Mouse (Mus musculus): Measurements from ENCODE around the gene Gm49321. TPM values are rescaled to one million over a fixed set of nuclear protein-coding genes. Genes with fewer than 3 reads are reported as not detected.
A peak's percentile ranks its signal among the peaks of the same experiment; 100 is the strongest.

Gene Gm49321
- polyA plus RNA-seq, 1 experiment from 2014 or later = 5.7 TPM

- TF ChIP-seq EP300 (optimal IDR thresholded peaks at IDR 0.05) = no peak
- TF ChIP-seq CTCF (IDR thresholded peaks at IDR 0.05; ENCODE audit: low read depth) = no peak
- ATAC-seq (ENCODE audit: low FRiP score, low TSS enrichment) (no peak), DNase-seq (ENCODE audit: low spot score) (no peak)
- no peak overlapping the region for H3K9ac ChIP-seq (ENCODE audit: low read length)
- 89% methylated on average over 9 of the region's 9 CpGs for WGBS
- no peak overlapping the region for H3K4me3 ChIP-seq (ENCODE audit: low read depth, low read length)
- no peaks in the 10 kb centered on the region for H3K36me3 ChIP-seq (ENCODE audit: control insufficient read depth, insufficient read depth, low read length)
- no peaks in the 10 kb centered on the region for H3K27me3 ChIP-seq (ENCODE audit: control insufficient read depth, insufficient read depth, low read length)
- H3K4me1 ChIP-seq (replicated peaks; ENCODE audit: control insufficient read depth, insufficient read depth) = no peaks in the 10 kb centered on the region
- no peaks in the 10 kb centered on the region for H3K9me3 ChIP-seq (ENCODE audit: control insufficient read depth, low read length)
- no peak overlapping the region for H3K27ac ChIP-seq (replicated peaks)
- H3K4me2 ChIP-seq (replicated peaks; ENCODE audit: low read depth) = no peak overlapping the region
These were observed 65.0 kb downstream of the Gm49321 start for GRCm38 (mm10) chr12:74002449-74002848.

GRCm38 (mm10) chr12:74009448-74009911 is 72.0 kb downstream of the Gm49321 start:
- no peaks in the 10 kb centered on the region for H3K27me3 ChIP-seq (ENCODE audit: control insufficient read depth, insufficient read depth, low read length)
- H3K9me3 ChIP-seq (ENCODE audit: control insufficient read depth, low read length) = no peaks in the 10 kb centered on the region
- TF ChIP-seq EP300 (optimal IDR thresholded peaks at IDR 0.05) (no peak), CTCF (IDR thresholded peaks at IDR 0.05; ENCODE audit: low read depth) (peak; percentile 88)
- H3K27ac ChIP-seq (replicated peaks) = no peak overlapping the region
- 20% methylated on average over 8 of the region's 8 CpGs for WGBS
- H3K4me3 ChIP-seq (ENCODE audit: low read depth, low read length) = no peak overlapping the region
- no peaks in the 10 kb centered on the region for H3K4me1 ChIP-seq (replicated peaks; ENCODE audit: control insufficient read depth, insufficient read depth)
- H3K36me3 ChIP-seq (ENCODE audit: control insufficient read depth, insufficient read depth, low read length) = no peaks in the 10 kb centered on the region
- no peak overlapping the region for H3K9ac ChIP-seq (ENCODE audit: low read length)
- DNase-seq (ENCODE audit: low spot score) = peak; percentile 50
- H3K4me2 ChIP-seq (replicated peaks; ENCODE audit: low read depth) = no peak overlapping the region
- peak; percentile 53 for ATAC-seq (ENCODE audit: low FRiP score, low TSS enrichment)

GRCm38 (mm10) chr12:74013739-74014138 is 76.3 kb downstream of the Gm49321 start:
- 1% methylated on average over 6 of the region's 6 CpGs for WGBS
- ATAC-seq (ENCODE audit: low FRiP score, low TSS enrichment) = 0 out of 2 replicates have a peak, but pooled peaks have one; percentile 65
- Histone ChIP-seq H3K9ac (ENCODE audit: low read length) (no peak overlapping the region), H3K9me3 (ENCODE audit: control insufficient read depth, low read length) (no peaks in the 10 kb centered on the region), H3K36me3 (ENCODE audit: control insufficient read depth, insufficient read depth, low read length) (no peaks in the 10 kb centered on the region), H3K27me3 (ENCODE audit: control insufficient read depth, insufficient read depth, low read length) (no peaks in the 10 kb centered on the region), H3K27ac (replicated peaks) (no peak overlapping the region), H3K4me1 (replicated peaks; ENCODE audit: control insufficient read depth, insufficient read depth) (no peaks in the 10 kb centered on the region), H3K4me2 (replicated peaks; ENCODE audit: low read depth) (peak overlapping the region; percentile 39; the same call in 1 of the 2 replicates), H3K4me3 (ENCODE audit: low read depth, low read length) (no peak overlapping the region)
- DNase-seq (ENCODE audit: low spot score) = peak; percentile 83
- TF ChIP-seq CTCF (IDR thresholded peaks at IDR 0.05; ENCODE audit: low read depth) (peak; percentile 98), EP300 (optimal IDR thresholded peaks at IDR 0.05) (no peak)

GRCm38 (mm10) chr12:74014739-74015270 is 77.4 kb downstream of the Gm49321 start:
- no peak overlapping the region for H3K4me3 ChIP-seq (ENCODE audit: low read depth, low read length)
- no peak overlapping the region for H3K4me2 ChIP-seq (replicated peaks; ENCODE audit: low read depth)
- TF ChIP-seq CTCF (IDR thresholded peaks at IDR 0.05; ENCODE audit: low read depth) (peak; percentile 60), EP300 (optimal IDR thresholded peaks at IDR 0.05) (no peak)
- no peaks in the 10 kb centered on the region for H3K36me3 ChIP-seq (ENCODE audit: control insufficient read depth, insufficient read depth, low read length)
- ATAC-seq (ENCODE audit: low FRiP score, low TSS enrichment) (no peak), DNase-seq (ENCODE audit: low spot score) (no peak)
- H3K4me1 ChIP-seq (replicated peaks; ENCODE audit: control insufficient read depth, insufficient read depth) = no peaks in the 10 kb centered on the region
- H3K27me3 ChIP-seq (ENCODE audit: control insufficient read depth, insufficient read depth, low read length) = no peaks in the 10 kb centered on the region
- 58% methylated on average over 7 of the region's 7 CpGs for WGBS
- H3K9me3 ChIP-seq (ENCODE audit: control insufficient read depth, low read length) = no peaks in the 10 kb centered on the region
- no peak overlapping the region for H3K9ac ChIP-seq (ENCODE audit: low read length)
- no peak overlapping the region for H3K27ac ChIP-seq (replicated peaks)

- TF ChIP-seq CTCF (IDR thresholded peaks at IDR 0.05; ENCODE audit: low read depth) = no peak
- WGBS = 71% methylated on average over 5 of the region's 5 CpGs
- no peaks in the 10 kb centered on the region for H3K9me3 ChIP-seq (ENCODE audit: control insufficient read depth, low read length)
- no peak for DNase-seq (ENCODE audit: low spot score)
- H3K4me3 ChIP-seq (ENCODE audit: low read depth, low read length) = no peak overlapping the region
- no peak overlapping the region for H3K9ac ChIP-seq (ENCODE audit: low read length)
- ATAC-seq (ENCODE audit: low FRiP score, low TSS enrichment) = no peak
- no peaks in the 10 kb centered on the region for H3K36me3 ChIP-seq (ENCODE audit: control insufficient read depth, insufficient read depth, low read length)
- no peaks in the 10 kb centered on the region for H3K27me3 ChIP-seq (ENCODE audit: control insufficient read depth, insufficient read depth, low read length)
- H3K27ac ChIP-seq (replicated peaks) = no peak overlapping the region
- H3K4me2 ChIP-seq (replicated peaks; ENCODE audit: low read depth) = no peak overlapping the region
- H3K4me1 ChIP-seq (replicated peaks; ENCODE audit: control insufficient read depth, insufficient read depth) = no peaks in the 10 kb centered on the region
These were observed 78.0 kb downstream of the Gm49321 start for GRCm38 (mm10) chr12:74015491-74015890.

Other genes with a start within 250 kb of the Gm49321 start
- 30.0 and 30.4 TPM in 2 replicates for gene Hif1a, start 36.3 kb upstream of the Gm49321 start, polyA plus RNA-seq (2015; fragmentation: Nextera tagmentation; extraction: Ambion mirVana)
- gene Snapc1, start 26.8 kb downstream of the Gm49321 start, polyA plus RNA-seq (2015; fragmentation: Nextera tagmentation; extraction: Ambion mirVana) = 8.9 and 9.4 TPM in 2 replicates
- gene Syt16, start 60.0 kb downstream of the Gm49321 start, polyA plus RNA-seq (2015; fragmentation: Nextera tagmentation; extraction: Ambion mirVana) = 11.0 and 11.2 TPM in 2 replicates

Measured in stomach, postnatal 0 days (tissue).